Mouse (Mus musculus): ENCODE data around the gene Hras.

The Hras gene

DNA sequence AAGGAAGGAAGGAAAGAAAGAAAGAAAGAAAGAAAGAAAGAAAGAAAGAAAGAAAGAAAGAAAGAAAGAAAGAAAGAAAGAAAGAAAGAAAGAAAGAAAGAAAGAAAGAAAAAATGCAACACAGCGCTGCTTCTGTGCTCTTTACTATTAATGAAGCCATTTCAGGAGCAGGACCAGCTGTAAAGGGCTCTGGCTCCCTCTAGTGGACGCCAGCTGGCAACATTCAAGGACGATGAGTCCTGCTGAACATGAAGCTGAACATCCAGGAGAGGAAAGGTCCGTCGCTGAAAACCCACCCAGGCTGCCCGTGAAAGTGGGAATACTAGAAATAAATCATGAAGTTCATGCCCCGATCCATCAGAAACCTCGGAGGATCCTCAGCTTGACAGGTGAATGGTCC, 17.6 kb downstream of the Hras start:
- peak; percentile 83 for DNase-seq (ENCODE audit: extremely low spot score)

DNA sequence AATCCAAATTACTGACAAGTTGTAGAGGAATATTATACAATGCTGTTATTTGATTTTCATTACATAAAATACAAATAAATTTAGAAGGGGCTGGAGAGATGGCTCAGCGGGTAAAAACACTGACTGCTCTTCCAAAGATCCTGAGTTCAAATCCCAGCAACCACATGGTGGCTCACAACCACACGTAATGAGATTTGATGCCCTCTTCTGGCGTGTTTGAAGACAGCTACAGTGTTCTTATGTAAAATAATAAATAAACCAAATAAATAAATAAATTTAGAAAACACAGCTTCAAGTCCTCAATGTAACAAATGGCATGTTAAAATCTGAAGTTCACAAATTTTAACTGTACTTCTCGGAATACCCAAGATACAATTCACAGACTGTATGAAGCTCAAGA, 18.7 kb downstream of the Hras start:
- no peak for DNase-seq (ENCODE audit: extremely low spot score)

DNA sequence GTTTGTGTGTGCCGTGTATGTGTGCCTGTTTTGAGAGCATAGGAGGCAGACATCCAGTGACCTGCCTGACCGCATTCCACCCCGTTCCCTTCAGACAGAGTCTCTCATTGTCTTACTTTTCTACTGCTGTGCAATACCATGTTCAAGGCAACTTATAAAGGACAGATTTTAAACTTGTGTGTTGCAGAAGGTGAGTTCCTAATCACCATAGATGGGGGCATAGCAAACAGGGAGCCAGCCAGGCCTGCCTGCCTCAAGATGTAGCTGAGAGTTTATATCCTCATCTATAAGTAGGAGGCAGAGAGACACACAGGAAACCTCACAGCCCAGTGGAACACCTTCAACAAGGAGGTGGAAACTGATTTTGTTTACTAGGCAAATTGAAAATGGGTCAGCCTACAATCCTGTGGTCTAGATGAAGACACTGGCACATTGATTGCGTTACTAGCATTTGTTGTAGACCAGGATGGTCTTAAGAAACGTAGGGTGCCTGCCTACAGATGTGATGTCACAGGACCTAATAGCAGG, 20.4 kb downstream of the Hras start:
- DNase-seq (ENCODE audit: extremely low spot score): no peak

- peak; percentile 96 for DNase-seq (ENCODE audit: extremely low spot score)
These were observed 21.4 kb downstream of the Hras start, which contains the start of gene Rnh1 for GRCm38 (mm10) chr7:141172116-141173006. Gene Rnh1, minus strand, starts transcription at chr7:141172857.

DNA sequence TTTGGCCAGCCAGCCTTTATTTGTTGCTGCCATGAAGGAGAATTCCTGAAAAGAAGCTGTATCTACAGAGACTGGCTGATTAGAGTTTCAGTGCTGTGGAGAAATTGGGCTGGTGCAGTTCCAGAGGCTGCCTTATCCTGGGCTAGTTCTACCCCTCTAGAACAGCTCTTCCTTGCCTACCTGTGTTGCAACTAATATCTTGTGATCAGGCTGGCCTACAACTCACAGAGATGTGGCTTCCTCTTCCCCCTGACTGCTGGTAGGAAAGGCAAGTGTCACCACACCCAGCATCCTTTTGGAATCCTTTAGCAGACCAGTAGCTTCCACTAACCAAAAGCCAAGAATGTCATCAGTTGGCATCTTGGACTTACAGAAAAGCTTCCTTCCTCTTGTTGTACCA, 23.9 kb downstream of the Hras start:
- no peak for DNase-seq (ENCODE audit: extremely low spot score)

DNA sequence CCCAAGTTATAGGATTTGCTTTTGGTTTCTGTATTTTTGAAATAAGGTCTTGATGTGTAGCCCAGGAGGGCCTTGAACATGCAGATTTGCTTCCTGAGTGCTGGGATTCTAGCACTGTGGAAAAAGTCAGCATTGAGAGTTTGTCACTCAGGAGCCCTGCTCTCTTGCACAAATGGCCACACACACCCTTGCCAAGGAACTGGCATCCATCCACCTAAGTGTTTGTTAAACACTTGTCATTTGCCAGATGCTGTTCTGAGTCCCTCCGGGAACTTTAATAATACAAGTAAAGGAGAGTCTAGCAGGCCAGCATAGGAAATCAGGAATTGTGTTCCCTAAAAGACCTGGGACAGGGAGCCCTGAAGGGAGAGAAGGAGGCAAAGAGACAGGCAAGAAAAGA, 24.5 kb downstream of the Hras start:
- DNase-seq (ENCODE audit: extremely low spot score): no peak

DNA sequence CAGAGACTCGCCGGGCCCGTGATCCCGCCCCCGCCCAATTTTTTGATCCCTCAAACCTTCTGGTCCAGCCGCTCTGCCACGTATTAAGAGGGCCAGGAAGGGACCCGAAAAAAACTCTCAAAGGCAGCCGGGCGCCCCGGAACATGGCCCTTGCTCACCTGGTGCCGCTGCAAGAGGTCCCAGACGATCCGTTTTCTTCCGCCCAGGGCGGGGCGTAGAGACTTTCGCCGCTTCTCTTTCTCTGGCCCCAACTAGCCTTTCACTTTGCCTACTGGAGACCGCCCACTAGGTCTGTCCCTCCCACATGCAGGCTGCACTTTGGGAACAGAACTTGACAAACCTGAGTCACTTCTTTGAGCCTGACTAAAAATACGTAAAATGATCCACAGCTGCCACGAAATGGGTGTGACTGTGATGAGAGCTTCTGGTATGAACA, 25.3 kb downstream of the Hras start:
- DNase-seq (ENCODE audit: extremely low spot score): peak; percentile 46

DNA sequence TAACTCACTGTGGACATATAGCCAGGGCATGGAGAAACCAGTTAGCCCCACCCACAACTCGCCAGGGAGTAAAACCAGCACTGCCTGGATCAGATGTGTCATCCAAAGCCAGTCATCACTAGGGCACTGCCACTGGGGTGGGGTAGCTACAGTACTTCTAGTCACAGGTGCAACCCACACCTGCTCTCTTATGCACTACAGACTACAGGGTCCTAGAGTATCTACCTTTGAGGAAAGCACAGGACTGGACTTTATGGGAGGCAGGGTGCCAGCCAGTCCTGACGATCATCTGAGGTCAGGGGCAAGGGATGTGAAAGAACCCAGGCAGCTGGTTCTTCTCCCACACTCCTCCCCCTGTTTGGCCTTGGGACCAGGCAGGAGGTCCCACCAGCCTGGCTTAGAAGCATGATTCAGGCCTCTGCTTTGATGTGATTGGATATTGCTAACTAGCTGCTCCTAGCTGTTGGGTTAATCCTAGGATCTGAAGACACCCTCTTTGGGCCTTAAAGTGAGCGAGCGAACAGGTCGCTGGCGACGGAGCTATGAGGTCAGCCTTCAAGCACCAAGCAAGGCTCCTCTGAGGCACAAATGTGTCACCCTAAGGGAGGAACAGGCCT, 25.8 kb downstream of the Hras start:
- no peak for DNase-seq (ENCODE audit: extremely low spot score)

- no peak for DNase-seq (ENCODE audit: extremely low spot score)
These were observed 29.0 kb downstream of the Hras start for GRCm38 (mm10) chr7:141164850-141165249.

DNA sequence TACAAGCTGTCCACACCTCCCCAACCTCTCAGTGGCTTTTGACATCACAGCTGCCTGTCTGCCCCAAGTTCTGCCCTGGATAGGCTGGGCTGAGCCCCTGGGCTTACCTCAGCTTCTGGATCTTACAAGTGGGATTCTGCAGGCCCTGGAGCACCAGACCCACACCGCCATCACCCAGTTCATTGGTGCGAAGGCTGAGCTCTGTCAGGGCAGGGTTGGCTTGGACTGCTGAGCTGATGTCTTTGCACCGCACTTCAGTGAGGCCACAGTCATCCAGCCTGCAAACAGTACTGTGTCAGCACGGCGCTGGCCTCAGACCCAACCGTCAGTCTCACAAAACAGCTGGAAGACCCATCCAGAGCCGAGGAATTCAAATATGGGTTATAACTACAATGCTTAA, 29.4 kb downstream of the Hras start:
- no peak for DNase-seq (ENCODE audit: extremely low spot score)

GRCm38 (mm10) chr7:141155362-141155761, 38.4 kb downstream of the Hras start:
- no peak for DNase-seq (ENCODE audit: extremely low spot score)

- DNase-seq (ENCODE audit: extremely low spot score): no peak
These were observed 45.2 kb downstream of the Hras start for GRCm38 (mm10) chr7:141148639-141149038.

DNA sequence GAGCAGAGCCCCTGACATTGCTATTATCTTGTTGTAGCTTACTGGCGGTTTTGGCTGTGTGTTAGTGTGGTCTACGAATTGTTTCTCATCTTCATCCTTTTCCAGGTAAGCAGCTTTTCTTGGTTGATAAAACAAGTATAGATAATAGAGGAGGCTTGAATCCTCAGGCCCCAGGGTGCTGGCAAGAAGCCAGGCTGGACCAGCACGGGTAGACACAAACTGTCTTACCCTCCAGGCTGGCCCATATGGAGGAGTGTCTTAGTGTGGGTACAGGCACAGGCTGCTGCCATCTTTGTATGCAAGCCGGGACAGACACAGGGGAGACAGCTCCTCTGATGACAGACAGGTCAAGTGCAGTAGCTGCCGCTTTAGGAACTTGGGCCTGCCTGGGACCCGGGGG, 46.8 kb downstream of the Hras start:
- DNase-seq (ENCODE audit: extremely low spot score): no peak

- no peak for DNase-seq (ENCODE audit: extremely low spot score)
These were observed 47.7 kb downstream of the Hras start for GRCm38 (mm10) chr7:141146043-141146595.

DNA sequence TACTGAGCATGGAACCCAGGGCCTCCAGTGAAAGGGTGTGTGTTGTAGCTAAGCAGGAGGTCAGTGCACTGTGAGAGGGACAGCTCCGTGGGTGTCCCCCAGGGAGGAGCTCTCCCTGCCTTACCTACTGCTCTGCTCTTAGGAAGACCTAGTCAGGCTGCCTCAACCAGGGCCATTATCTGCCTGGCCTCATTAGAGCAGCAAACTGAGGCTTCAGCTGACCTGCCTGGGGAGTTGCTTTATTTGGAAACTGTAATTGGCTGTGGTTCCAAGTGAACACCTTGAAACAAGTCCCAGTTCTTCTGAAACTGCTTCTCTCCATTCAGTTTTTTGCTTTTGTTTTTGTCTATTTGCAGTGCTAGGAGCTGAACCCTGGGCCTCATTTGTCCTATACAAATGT, 48.4 kb downstream of the Hras start:
- no peak for DNase-seq (ENCODE audit: extremely low spot score)

- DNase-seq (ENCODE audit: extremely low spot score): no peak
These were observed 49.2 kb downstream of the Hras start for GRCm38 (mm10) chr7:141144650-141145049.

GRCm38 (mm10) chr7:141143861-141144260, 49.9 kb downstream of the Hras start:
- no peak for DNase-seq (ENCODE audit: extremely low spot score)

GRCm38 (mm10) chr7:141143112-141143511, 50.7 kb downstream of the Hras start:
- DNase-seq (ENCODE audit: extremely low spot score): peak; percentile 47

DNA sequence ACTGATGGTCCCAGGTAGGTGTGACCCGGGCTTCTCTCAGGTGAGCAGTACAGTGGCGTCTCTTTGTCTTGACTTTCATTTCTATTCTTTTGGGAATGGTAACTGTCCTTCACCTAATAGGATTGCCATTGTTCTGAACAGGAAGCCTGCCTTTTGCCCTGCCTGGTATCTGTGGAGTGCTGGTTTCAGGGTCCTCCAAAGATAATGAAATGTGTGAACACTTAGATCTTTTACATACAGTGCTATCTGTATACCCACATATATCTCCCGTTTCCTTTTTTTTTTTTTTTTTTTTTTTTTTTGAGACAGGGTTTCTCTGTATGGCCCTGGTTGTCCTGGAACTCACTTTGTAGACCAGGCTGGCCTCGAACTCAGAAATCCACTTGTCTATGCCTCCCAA, 52.5 kb downstream of the Hras start:
- no peak for DNase-seq (ENCODE audit: extremely low spot score)
